Mouse (Mus musculus): Measurements from ENCODE around the gene Ttc9. TPM values are rescaled to one million over a fixed set of nuclear protein-coding genes. Genes with fewer than 3 reads are reported as not detected.

Ttc9 gene
- total RNA-seq, 1 experiment: 2.4 TPM

GRCm38 (mm10) chr12:81630520-81630914 is 532 bp upstream of the Ttc9 start:
- H3K4me1 ChIP-seq (ENCODE audit: control insufficient read depth in 2 of 2, insufficient read depth in 2 of 2, low read length in 2 of 2, poor library complexity in 1 of 2): peaks cover 0 to 2% of the 10 kb centered on the region in 2 experiments; a peak in 1 of 4 replicates
- TF ChIP-seq ZC3H11A (IDR thresholded peaks at IDR 0.05; ENCODE audit: borderline replicate concordance, low read depth, low read length) (no peak), ZNF384 (IDR thresholded peaks at IDR 0.05; ENCODE audit: low read depth, low read length) (no peak), CHD2 (IDR thresholded peaks at IDR 0.05; ENCODE audit: low read depth, low read length) (no peak), HCFC1 (IDR thresholded peaks at IDR 0.05; ENCODE audit: borderline replicate concordance, insufficient read depth, low read length) (no peak), MAFK (IDR thresholded peaks at IDR 0.05; ENCODE audit: insufficient read depth, low read depth, low read length) (no peak)
- in situ Hi-C loops (cut with MboI; ENCODE audit: low sequenced_read_pairs in 2 of 2, unreplicated experiment in 2 of 2): no loop called here
- H3K9me3 ChIP-seq (ENCODE audit: control insufficient read depth, insufficient read depth, low read depth, low read length): no peaks in the 10 kb centered on the region
- peak overlapping the region; percentile 83 to 89 for H3K4me3 ChIP-seq (ENCODE audit: insufficient read depth in 1 of 2, low read depth in 1 of 2, low read length in 2 of 2, poor library complexity in 1 of 2, severe bottlenecking in 1 of 2)
- no peak overlapping the region for H3K9ac ChIP-seq (ENCODE audit: insufficient read depth, low read depth, low read length, poor library complexity, severe bottlenecking)
- no peak overlapping the region for H3K27ac ChIP-seq (ENCODE audit: insufficient read depth, low read depth, low read length, poor library complexity, severe bottlenecking)
- no peaks in the 10 kb centered on the region; the same call in 1 of the 2 replicates for H3K36me3 ChIP-seq (ENCODE audit: control insufficient read depth, insufficient read depth, low read length, poor library complexity, severe bottlenecking)
- peak; percentile 36 for DNase-seq (ENCODE audit: low read depth, low spot score)

- Histone ChIP-seq H3K9ac (ENCODE audit: insufficient read depth, low read depth, low read length, poor library complexity, severe bottlenecking) (peak overlapping the region; percentile 75), H3K4me1 (ENCODE audit: control insufficient read depth in 2 of 2, insufficient read depth in 2 of 2, low read length in 2 of 2, poor library complexity in 1 of 2) (peaks cover 0 to 2% of the 10 kb centered on the region in 2 experiments; a peak in 1 of 4 replicates), H3K4me3 (ENCODE audit: insufficient read depth in 1 of 2, low read depth in 1 of 2, low read length in 2 of 2, poor library complexity in 1 of 2, severe bottlenecking in 1 of 2) (peak overlapping the region; percentile 83 to 89), H3K9me3 (ENCODE audit: control insufficient read depth, insufficient read depth, low read depth, low read length) (no peaks in the 10 kb centered on the region), H3K36me3 (ENCODE audit: control insufficient read depth, insufficient read depth, low read length, poor library complexity, severe bottlenecking) (no peaks in the 10 kb centered on the region; the same call in 1 of the 2 replicates), H3K27ac (ENCODE audit: insufficient read depth, low read depth, low read length, poor library complexity, severe bottlenecking) (no peak overlapping the region)
- peak; percentile 46 for DNase-seq (ENCODE audit: low read depth, low spot score)
- TF ChIP-seq HCFC1 (IDR thresholded peaks at IDR 0.05; ENCODE audit: borderline replicate concordance, insufficient read depth, low read length): no peak
- no peak for TF ChIP-seq ZC3H11A (IDR thresholded peaks at IDR 0.05; ENCODE audit: borderline replicate concordance, low read depth, low read length)
- no peak for TF ChIP-seq MAFK (IDR thresholded peaks at IDR 0.05; ENCODE audit: insufficient read depth, low read depth, low read length)
- no peak for TF ChIP-seq ZNF384 (IDR thresholded peaks at IDR 0.05; ENCODE audit: low read depth, low read length)
- no peak for TF ChIP-seq CHD2 (IDR thresholded peaks at IDR 0.05; ENCODE audit: low read depth, low read length)
- in situ Hi-C loops (cut with MboI; ENCODE audit: low sequenced_read_pairs in 2 of 2, unreplicated experiment in 2 of 2): no loop called here
Measured at GRCm38 (mm10) chr12:81631661-81632401, 782 bp downstream of the Ttc9 start.

- in situ Hi-C loops (cut with MboI; ENCODE audit: low sequenced_read_pairs in 2 of 2, unreplicated experiment in 2 of 2): no loop called here
- no peaks in the 10 kb centered on the region for H3K9me3 ChIP-seq (ENCODE audit: control insufficient read depth, insufficient read depth, low read depth, low read length)
- H3K4me3 ChIP-seq (ENCODE audit: insufficient read depth in 1 of 2, low read depth in 1 of 2, low read length in 2 of 2, poor library complexity in 1 of 2, severe bottlenecking in 1 of 2): no peak overlapping the region
- H3K9ac ChIP-seq (ENCODE audit: insufficient read depth, low read depth, low read length, poor library complexity, severe bottlenecking): no peak overlapping the region
- no peaks in the 10 kb centered on the region; the same call in 1 of the 2 replicates for H3K36me3 ChIP-seq (ENCODE audit: control insufficient read depth, insufficient read depth, low read length, poor library complexity, severe bottlenecking)
- peaks cover 0 to 2% of the 10 kb centered on the region in 2 experiments; a peak in 1 of 4 replicates for H3K4me1 ChIP-seq (ENCODE audit: control insufficient read depth in 2 of 2, insufficient read depth in 2 of 2, low read length in 2 of 2, poor library complexity in 1 of 2)
- DNase-seq (ENCODE audit: low read depth, low spot score): no peak
- no peak overlapping the region for H3K27ac ChIP-seq (ENCODE audit: insufficient read depth, low read depth, low read length, poor library complexity, severe bottlenecking)
- TF ChIP-seq ZC3H11A (IDR thresholded peaks at IDR 0.05; ENCODE audit: borderline replicate concordance, low read depth, low read length): no peak
- no peak for TF ChIP-seq CHD2 (IDR thresholded peaks at IDR 0.05; ENCODE audit: low read depth, low read length)
- TF ChIP-seq HCFC1 (IDR thresholded peaks at IDR 0.05; ENCODE audit: borderline replicate concordance, insufficient read depth, low read length): no peak
- TF ChIP-seq ZNF384 (IDR thresholded peaks at IDR 0.05; ENCODE audit: low read depth, low read length): no peak
- TF ChIP-seq MAFK (IDR thresholded peaks at IDR 0.05; ENCODE audit: insufficient read depth, low read depth, low read length): no peak
Measured at GRCm38 (mm10) chr12:81633246-81633645, 2.2 kb downstream of the Ttc9 start.

- Histone ChIP-seq H3K9me3 (ENCODE audit: control insufficient read depth, insufficient read depth, low read depth, low read length) (no peaks in the 10 kb centered on the region), H3K27ac (ENCODE audit: insufficient read depth, low read depth, low read length, poor library complexity, severe bottlenecking) (no peak overlapping the region), H3K36me3 (ENCODE audit: control insufficient read depth, insufficient read depth, low read length, poor library complexity, severe bottlenecking) (no peaks in the 10 kb centered on the region; the same call in 1 of the 2 replicates), H3K4me1 (ENCODE audit: control insufficient read depth in 2 of 2, insufficient read depth in 2 of 2, low read length in 2 of 2, poor library complexity in 1 of 2) (no peaks in the 10 kb centered on the region), H3K4me3 (ENCODE audit: insufficient read depth in 1 of 2, low read depth in 1 of 2, low read length in 2 of 2, poor library complexity in 1 of 2, severe bottlenecking in 1 of 2) (no peak overlapping the region), H3K9ac (ENCODE audit: insufficient read depth, low read depth, low read length, poor library complexity, severe bottlenecking) (no peak overlapping the region)
- no peak for DNase-seq (ENCODE audit: low read depth, low spot score)
- TF ChIP-seq ZC3H11A (IDR thresholded peaks at IDR 0.05; ENCODE audit: borderline replicate concordance, low read depth, low read length) (no peak), MAFK (IDR thresholded peaks at IDR 0.05; ENCODE audit: insufficient read depth, low read depth, low read length) (no peak), ZNF384 (IDR thresholded peaks at IDR 0.05; ENCODE audit: low read depth, low read length) (no peak), HCFC1 (IDR thresholded peaks at IDR 0.05; ENCODE audit: borderline replicate concordance, insufficient read depth, low read length) (no peak), CHD2 (IDR thresholded peaks at IDR 0.05; ENCODE audit: low read depth, low read length) (no peak)
- in situ Hi-C loops (cut with MboI; ENCODE audit: low sequenced_read_pairs in 2 of 2, unreplicated experiment in 2 of 2): no loop called here
Measured at GRCm38 (mm10) chr12:81640656-81641055, 9.6 kb downstream of the Ttc9 start.

Data from ES-E14 (cell line).